Mouse (Mus musculus) kidney, adult 2 months (tissue): ENCODE data around the gene Zbtb8a.

Source experiments
- CTCF ChIP-seq: fragments of 200-500 bp; conservative IDR thresholded peaks from 2 replicates; pipeline ENCODE4 v1.5.1; 2011; ENCODE audit warnings: low read depth, mild to moderate bottlenecking, control low read depth, low read length, moderate library complexity, mixed read lengths; ENCODE audit not compliant: insufficient read depth, insufficient read length
- POLR2A ChIP-seq: fragments of 200-500 bp; IDR thresholded peaks from one replicate; pipeline ENCODE4 v1.6.1; 2011; ENCODE audit warnings: low read depth, low read length, control low read depth

DNA sequence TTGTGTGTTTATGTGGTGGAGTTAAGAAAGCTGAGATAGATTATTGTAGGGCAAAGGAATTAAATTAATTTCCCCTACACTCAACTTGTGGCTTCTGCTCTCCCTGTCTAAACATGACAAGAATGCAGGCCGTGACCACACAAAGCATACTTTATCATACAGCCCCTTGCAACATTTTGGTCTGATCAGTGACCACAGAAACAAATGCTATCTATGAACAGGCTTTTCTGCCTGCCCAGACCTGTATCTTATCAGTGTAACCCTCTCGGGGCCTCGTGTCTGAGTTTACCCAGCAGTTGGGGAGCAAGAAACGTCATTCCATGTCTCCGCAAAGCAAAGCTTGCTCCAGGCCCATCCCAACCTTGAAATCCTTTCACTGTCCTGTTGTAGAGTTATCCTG is 38.6 kb upstream of the Zbtb8a start:
- no peak for TF ChIP-seq CTCF
- no peak for TF ChIP-seq POLR2A
